Mouse (Mus musculus) WW6 (cell line): ENCODE data around the gene Macrod1.

Experiments used
- DNase-seq: peaks from one replicate; pipeline ENCODE4 v3.0.0-alpha.2; 2013; ENCODE audit warnings: low read depth, low spot score

Gene Macrod1

GRCm38 (mm10) chr19:7113574-7113973, 57.0 kb downstream of the Macrod1 start:
- no peak for DNase-seq

GRCm38 (mm10) chr19:7116038-7116731, 59.6 kb downstream of the Macrod1 start:
- DNase-seq = no peak

- no peak for DNase-seq
Measured at GRCm38 (mm10) chr19:7117141-7117540, 60.5 kb downstream of the Macrod1 start.

GRCm38 (mm10) chr19:7117653-7118307, 61.2 kb downstream of the Macrod1 start:
- no peak for DNase-seq

GRCm38 (mm10) chr19:7121252-7121651, 64.6 kb downstream of the Macrod1 start:
- no peak for DNase-seq

GRCm38 (mm10) chr19:7122277-7122676, 65.7 kb downstream of the Macrod1 start:
- no peak for DNase-seq

GRCm38 (mm10) chr19:7122698-7123306, 66.2 kb downstream of the Macrod1 start:
- DNase-seq = no peak

- DNase-seq = no peak
Measured at GRCm38 (mm10) chr19:7125526-7126156, 69.0 kb downstream of the Macrod1 start.

GRCm38 (mm10) chr19:7126209-7126608, 69.6 kb downstream of the Macrod1 start:
- no peak for DNase-seq

GRCm38 (mm10) chr19:7126933-7127332, 70.3 kb downstream of the Macrod1 start:
- no peak for DNase-seq

GRCm38 (mm10) chr19:7128551-7129475, 72.2 kb downstream of the Macrod1 start:
- no peak for DNase-seq

GRCm38 (mm10) chr19:7130317-7130716, 73.7 kb downstream of the Macrod1 start:
- DNase-seq = no peak

- no peak for DNase-seq
Measured at GRCm38 (mm10) chr19:7133436-7133835, 76.8 kb downstream of the Macrod1 start.

- DNase-seq = no peak
Measured at GRCm38 (mm10) chr19:7134631-7135091, 78.1 kb downstream of the Macrod1 start.

- DNase-seq = no peak
Measured at GRCm38 (mm10) chr19:7135525-7135924, 78.9 kb downstream of the Macrod1 start.

GRCm38 (mm10) chr19:7136016-7136415, 79.4 kb downstream of the Macrod1 start:
- DNase-seq = no peak

GRCm38 (mm10) chr19:7136714-7137498, 80.3 kb downstream of the Macrod1 start:
- DNase-seq = no peak

- no peak for DNase-seq
Measured at GRCm38 (mm10) chr19:7138327-7138726, 81.7 kb downstream of the Macrod1 start.

GRCm38 (mm10) chr19:7139321-7139720, 82.7 kb downstream of the Macrod1 start:
- DNase-seq = no peak

GRCm38 (mm10) chr19:7140373-7140772, 83.8 kb downstream of the Macrod1 start:
- no peak for DNase-seq
